Mouse (Mus musculus) heart, postnatal 0 days (tissue): ENCODE measurements at regions not wholly inside any gene's neighbourhood (a gene's known extent, or its start where the extent isn't known, plus 50 kb on each side); places are given as distances from the start of the nearest gene placed in this dataset.

Experiments
- CTCF ChIP-seq: IDR thresholded peaks from 2 replicates; pipeline ENCODE4 v1.5.1; 2016; ENCODE audit warnings: antibody characterized with exemption, control low read depth, low read depth
- EP300 ChIP-seq: IDR thresholded peaks from 2 replicates; pipeline ENCODE4 v1.6.1; 2016; ENCODE audit warnings: antibody characterized with exemption, low read depth

DNA sequence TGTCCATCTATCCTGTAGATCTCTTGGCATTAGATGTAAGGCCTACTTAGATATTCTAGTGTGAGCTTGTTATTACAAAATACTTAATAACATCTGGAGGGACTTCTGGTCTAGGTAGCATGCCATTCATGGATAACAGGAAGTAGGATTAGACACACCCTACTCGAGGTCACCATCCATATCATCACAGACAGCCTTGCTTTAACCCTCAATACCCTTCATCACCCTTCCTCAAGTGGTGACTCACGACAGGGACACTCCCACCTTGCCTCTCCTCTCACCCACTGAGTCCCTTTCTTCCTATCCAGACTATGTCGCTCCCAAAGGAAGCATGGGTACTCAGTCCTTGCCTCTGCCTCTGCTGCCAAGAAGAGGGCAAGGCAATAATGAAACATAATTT is 134.5 kb downstream of the Kdr start:
- TF ChIP-seq CTCF (no peak), EP300 (no peak)
